Mouse (Mus musculus): Measurements from ENCODE around the gene Ppp1r12b.

Gene Ppp1r12b

DNA sequence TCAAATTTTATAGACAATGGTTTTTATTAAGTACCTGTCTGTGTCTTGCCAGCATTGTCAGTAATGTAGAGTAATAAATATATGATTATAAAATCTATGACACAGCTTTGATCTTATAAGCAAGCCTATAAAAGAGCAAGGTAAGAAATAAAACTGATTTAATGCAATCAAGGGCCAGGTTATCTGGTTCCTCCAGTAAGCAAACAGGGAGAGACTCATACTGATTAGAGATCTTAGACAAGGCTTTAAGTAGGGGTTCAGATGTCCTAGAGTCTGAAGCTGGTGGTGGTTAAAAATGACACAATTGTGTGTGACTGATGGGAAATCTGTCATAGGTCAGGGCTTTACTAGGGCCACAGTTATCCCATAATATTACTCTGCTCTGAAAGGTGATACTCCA lies 164.3 kb downstream of the Ppp1r12b start:
- no peak for DNase-seq (ENCODE audit: low spot score in 2 of 2)

DNA sequence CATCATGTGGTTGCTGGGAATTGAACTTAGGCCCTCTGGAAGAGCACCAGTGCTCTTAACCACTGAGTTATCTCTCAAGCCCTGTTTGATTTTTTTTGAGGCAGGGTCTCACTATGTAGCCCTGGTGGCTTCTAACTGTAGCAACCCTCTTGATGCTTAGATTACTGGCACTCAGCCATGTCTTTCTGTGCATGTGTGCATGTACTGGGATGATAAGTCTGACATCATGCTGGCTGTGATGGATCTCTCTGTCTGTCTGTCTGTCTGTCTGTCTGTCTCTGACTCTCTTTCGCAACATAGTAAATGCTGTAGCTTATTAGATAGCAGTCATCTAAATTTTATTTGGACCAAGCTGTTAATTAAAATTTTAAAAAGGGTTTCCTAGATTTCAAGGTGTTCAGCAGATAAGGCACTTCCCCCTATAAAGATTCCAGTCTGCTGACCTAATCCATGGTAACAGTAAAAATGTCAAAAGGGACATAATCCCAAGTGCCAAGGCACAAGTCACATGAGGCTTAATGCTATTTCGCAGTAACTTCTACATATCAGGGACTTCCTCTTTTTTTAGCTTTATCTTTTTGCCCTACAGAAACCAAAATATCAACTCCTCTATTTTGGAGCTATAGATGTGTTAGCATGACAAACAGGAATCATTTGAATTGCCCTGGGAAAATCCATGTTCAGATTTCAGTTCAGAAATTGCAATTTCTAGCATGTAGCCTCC lies 164.9 kb downstream of the Ppp1r12b start:
- peak in 1 of 2 experiments; percentile 22 for DNase-seq (ENCODE audit: low spot score in 2 of 2)

DNA sequence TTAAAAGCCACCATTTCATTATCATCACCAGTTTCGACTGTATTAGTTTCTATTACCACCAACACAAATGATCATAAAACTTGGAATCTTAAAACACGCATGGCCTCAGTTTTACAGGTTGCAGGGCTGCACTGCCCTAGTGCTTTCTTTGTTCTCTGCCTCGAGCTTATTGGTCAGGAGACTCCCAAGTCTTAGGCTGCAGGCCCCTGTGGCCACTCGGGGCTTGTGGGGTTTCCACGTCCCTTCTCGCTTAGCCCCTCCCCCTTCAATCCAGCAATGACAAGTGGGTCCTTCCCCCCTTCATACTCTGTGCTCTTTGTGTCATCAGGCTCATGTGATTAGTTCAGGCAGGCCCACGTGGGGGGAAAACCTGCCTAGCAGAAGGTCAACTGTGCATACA lies 167.6 kb downstream of the Ppp1r12b start:
- DNase-seq (ENCODE audit: low spot score in 2 of 2) = no peak

DNA sequence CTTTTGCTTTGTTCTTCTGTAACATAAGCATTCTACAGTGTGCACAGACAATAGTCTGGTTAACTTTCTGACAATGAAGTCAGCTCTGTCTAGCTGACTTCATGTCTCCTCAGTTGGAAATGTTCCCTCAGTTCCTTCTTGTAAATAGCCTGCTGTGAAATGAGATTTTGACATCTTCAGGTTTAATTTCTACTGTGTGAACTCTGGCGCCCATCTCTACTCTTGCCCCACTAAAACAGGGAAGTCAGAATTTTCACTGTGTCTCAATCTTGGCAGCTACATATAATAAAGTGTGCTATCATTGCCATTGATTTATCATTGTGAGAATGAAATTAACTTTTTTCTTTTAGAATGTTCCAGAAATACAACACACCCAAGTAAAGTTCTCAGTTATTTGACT lies 170.8 kb downstream of the Ppp1r12b start:
- DNase-seq (ENCODE audit: low spot score in 2 of 2) = no peak

DNA sequence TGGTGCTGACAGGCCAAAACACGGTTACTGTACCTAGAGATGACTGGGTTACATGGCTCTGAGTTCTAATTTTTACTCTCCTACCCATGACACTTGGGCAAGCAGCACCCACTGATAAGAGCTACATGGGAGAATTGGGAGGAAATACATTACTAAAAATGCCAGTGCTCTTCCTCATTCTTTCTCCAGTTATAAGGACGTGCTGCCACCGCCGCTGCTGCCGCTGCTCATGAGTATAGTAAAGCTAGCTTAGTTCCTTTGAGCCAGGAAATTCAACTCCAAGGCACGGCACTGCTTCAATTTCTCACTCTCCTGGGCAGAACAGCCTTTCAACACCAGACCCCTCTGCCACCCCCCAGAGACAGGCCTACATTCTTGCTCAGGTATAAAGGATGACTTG lies 171.3 kb downstream of the Ppp1r12b start:
- no peak for DNase-seq (ENCODE audit: low spot score in 2 of 2)

DNA sequence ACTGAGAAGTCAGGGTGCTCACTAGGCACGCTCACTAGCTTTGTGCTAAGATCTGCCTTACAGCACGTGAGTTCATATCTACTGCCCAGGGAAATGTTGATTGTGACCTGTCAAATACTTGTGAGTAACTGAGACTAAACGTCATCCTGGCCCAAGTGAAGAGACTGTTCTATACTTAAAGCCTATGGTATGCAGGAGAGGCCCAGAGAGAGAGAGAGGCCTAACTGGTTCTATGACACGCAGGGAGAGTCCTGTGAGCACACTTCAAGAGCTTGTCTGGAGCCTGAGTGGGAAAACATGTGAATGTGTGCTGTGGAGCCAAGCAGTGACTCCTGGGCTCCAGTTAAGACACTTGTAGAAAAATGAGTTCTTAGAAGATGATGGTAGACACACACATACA lies 171.8 kb downstream of the Ppp1r12b start:
- no peak for DNase-seq (ENCODE audit: low spot score in 2 of 2)

DNA sequence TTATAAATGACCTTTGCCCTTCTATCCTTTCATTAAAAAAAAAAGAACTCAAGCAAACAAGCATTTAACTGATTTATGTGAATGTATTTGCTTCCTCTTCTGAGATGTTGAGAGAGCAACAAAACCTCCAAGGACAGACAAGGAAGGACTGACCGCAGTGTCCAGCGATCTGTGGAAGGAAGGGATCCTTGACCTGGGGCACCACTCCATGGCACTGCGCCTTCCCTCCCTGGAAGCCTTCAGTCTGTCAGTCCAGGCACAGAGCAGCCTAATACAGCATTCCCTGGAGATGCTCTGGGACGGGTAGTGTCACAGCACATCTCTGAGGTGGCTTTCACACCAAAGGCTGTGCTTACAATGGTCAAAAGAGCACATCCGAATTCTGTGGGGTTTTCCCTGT lies 172.9 kb downstream of the Ppp1r12b start:
- no peak for DNase-seq (ENCODE audit: low spot score in 2 of 2)

DNA sequence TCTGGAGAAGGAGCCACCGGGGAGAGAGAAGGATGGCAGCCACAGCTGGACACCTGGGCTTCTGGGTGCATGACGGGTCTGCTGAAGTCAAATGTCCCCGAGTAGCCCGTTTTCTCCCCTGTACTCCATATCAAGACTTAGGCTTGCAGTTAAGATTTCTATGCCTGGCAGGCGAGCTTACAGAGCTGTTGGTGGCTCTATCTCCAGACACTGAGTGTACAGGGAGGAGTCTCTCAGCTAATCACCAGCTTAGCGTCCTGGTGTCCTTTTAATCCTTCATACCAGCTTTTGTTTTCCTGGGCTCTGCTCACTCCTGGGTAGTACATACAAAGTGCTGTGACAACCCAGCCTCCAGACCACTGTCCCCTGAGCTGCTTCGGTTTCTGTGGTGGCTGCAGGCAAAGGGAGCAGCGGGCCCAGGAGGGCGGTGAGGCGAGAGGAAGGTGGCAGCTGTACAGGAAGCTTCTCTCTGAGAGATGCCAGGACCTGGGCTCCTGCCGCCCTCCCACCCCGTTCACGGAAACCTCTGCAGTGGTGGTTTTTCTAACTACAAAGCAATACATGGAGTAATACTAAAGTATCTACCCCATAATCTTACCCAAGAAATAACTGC lies 177.7 kb downstream of the Ppp1r12b start:
- no peak for DNase-seq (ENCODE audit: low spot score in 2 of 2)

DNA sequence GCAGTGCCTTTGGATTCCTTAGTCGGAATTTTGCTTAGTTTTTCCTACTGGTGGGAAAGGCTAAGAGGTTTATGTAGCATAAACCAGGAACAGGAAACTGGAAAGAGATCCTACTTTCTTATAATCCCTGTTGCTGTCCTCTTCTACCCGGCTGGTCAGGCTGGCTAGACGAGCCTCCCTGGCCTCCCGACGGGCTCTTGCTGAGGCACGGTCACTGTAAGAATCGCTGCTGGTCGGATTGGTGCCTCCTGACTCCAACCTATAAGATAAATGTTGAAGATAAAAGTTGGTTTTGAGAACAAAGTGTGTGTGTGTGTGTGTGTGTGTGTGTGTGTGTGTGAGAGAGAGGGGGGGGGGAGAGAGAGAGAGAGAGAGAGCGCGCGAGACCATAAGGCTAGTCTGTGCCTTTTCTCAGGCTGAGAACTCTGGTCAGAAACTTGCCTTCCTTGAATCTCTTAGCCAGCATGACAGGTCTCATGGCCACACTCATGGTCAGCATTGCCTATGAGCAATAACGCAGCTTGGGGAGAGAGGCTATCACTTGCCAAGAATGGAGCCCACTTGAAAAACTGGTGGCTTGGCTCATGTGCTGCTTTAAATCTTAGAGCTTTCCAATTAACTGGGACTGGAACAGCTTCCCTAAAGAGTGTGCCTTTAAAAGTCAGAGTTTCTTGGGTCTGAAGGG lies 178.4 kb downstream of the Ppp1r12b start:
- DNase-seq (ENCODE audit: low spot score in 2 of 2) = no peak

DNA sequence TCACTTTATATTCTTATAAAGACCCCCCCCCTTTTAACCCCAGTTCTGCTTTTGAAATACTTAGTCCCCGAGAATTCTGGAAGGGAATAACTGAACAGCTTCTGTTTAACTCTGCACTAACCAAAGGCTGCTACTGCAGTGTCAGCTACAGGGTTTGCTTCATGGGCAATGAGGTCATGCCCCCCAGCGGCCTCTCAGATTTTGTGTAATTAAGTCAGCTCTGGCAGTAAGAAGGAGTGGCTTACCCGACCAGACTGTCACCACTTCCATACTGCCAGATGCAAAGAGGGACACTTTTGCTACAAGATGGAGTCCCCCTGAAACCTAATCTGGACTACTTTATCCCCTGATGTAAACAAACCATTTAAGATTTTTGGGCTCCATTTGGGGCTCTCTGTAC lies 180.1 kb downstream of the Ppp1r12b start:
- no peak for DNase-seq (ENCODE audit: low spot score in 2 of 2)

DNA sequence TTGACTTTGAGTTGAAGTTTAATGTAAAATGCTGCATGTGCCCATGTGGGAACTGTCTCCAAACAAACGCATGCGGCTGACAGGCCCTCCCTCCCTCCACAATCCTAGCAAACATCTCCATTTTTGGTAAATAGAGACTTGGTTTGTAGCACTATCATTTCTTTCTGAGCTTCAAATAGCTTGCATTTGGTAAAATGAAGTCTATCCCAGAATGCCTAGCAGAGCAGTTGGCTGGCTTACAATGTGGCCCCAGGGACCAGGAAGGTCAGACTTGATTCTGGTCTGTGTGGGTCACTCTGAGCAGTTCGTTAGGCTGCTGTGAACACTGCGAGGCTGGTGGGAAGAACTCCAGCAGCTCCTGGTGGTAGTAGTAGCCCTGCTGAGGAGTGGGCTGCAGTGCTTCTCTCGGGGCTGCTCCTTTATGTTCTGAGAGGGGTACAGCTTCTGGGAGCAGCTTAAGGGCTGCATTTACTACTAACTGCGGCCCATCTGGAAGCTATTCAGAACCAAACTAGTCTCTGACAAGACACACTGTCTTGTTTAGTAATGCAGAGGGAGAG lies 180.9 kb downstream of the Ppp1r12b start:
- no peak for DNase-seq (ENCODE audit: low spot score in 2 of 2)

DNA sequence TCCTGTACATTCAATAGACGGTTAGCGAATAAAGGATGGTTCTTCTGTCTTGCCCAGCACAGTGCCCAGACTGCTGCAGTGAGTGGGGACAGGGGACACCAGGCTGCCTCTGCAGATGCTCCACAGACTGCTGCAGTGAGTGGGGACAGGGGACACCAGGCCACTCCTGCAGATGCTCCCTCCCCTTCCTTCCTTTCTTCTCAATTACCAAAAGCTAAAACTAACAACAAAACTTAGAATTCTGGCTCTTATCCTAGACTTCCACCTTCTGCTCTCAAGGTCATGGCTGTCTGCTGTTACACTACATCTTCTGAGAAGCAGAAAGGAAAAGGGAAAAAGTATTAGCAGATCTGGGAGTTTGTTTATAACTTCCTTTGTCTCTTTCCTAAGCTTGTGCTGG lies 181.5 kb downstream of the Ppp1r12b start:
- DNase-seq (ENCODE audit: low spot score in 2 of 2) = no peak

DNA sequence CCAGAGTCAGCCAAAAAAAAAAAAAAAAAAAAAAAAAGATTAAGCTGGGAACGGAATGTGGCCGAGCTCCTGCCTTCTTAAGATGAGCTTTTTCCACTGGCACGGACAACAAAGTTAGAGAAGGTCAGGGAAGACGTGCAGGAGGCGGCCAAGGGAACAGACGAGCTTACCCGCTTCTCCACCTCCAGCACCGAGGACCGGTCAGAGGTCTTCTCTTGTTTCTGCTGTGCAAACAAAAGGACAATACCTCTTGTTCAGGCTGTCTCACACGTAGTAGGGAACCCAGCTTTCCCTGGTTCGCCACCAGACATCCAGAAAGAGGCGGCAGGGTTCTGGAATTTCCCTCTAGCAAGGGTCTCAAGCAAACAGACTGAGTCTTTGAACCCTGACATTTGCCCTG lies 182.5 kb downstream of the Ppp1r12b start:
- DNase-seq (ENCODE audit: low spot score in 2 of 2) = no peak

DNA sequence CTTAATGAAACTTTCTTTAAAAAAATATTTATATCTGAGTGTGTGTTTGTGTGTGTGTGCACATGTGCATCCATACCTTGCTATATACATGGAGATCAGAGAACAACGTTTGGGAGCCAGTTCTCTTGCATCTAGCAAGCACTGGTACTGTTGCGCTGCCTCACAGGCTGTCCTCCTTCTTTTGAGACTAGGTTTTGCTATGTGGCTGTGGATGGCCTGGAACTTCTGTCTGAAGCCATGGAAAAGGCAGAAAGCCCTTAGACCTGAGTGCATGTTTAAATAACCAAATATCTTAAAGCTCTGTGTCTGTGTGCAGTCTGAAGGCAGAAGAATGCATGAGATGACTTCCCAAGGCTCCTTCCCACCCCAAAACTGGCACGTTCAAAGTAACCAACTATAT lies 182.9 kb downstream of the Ppp1r12b start:
- no peak for DNase-seq (ENCODE audit: low spot score in 2 of 2)

DNA sequence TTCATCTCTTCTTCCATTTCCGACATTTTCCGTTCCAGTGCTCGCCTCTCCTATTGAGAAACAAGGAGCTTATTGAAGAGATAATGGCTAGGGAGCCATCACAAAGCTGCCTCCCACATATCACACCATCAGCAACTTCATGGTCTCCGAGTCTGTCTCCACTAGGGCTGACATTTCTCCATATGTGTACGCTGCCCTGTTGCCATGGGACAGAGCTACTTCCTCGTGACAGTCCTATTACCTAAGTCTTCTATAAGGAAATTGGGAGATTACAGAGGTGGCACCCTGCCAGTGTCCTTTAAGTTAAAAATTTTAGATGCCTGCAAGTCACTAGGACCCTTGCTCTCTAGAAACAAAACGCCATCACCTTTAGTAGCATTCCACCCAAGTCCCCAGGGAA lies 183.7 kb downstream of the Ppp1r12b start:
- no peak for DNase-seq (ENCODE audit: low spot score in 2 of 2)

DNA sequence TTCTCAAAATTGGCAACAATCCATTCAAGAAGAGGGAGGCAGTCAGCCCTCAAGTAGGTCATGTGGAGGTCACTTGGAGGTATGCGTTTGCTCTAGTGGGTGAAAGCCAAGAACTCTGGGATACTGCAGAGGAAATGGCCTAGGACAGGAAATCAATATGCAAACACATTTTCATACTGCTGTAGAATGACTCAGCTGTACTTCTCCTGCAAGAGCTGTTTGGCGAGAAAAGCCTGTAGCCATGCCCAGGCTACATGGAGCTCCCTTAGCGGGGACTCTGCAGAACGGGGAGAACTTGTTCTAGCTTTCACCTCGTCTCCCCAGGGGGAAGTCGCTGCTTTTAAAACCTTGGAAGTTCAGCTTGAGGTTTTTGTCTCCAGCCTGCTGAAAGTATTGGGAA lies 184.4 kb downstream of the Ppp1r12b start:
- no peak for DNase-seq (ENCODE audit: low spot score in 2 of 2)

DNA sequence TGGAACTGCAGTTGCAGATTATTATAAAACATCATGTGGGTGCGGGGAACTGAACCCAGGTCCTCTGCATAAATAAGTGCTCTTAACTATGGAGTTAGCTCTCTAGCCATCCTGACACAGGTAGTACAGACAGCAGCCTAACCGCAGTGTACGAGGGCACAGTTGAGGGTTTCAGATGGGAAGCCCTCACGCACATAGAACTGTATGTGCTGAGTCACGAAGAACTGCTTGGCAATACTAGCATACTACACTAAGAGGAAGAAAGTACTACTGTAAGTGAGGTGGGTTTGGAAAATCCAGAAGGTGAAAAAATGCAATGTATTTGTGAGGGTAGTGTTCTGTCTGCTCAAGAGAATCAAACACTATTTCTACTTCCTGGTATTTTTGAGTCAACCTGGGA lies 185.4 kb downstream of the Ppp1r12b start:
- DNase-seq (ENCODE audit: low spot score in 2 of 2) = no peak

DNA sequence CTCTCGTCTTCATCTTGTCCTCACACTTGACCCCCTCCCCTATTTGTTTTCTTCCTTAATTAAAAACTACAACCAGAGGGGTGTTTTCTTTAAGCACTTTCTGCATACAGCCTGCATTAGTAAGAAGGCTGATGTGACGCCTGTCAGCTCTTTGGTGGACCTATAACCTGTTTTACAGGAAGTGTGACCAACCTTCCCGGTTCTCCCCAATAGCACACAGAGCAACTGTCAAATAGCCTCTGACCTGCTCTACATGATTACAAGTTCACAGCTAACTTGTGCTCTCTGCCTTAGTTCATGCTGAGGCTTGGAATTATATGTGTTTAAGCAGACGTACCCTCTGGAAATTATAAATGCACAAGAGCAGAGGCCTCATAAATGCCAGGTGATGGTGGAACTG lies 189.3 kb downstream of the Ppp1r12b start:
- DNase-seq (ENCODE audit: low spot score in 2 of 2) = no peak

DNA sequence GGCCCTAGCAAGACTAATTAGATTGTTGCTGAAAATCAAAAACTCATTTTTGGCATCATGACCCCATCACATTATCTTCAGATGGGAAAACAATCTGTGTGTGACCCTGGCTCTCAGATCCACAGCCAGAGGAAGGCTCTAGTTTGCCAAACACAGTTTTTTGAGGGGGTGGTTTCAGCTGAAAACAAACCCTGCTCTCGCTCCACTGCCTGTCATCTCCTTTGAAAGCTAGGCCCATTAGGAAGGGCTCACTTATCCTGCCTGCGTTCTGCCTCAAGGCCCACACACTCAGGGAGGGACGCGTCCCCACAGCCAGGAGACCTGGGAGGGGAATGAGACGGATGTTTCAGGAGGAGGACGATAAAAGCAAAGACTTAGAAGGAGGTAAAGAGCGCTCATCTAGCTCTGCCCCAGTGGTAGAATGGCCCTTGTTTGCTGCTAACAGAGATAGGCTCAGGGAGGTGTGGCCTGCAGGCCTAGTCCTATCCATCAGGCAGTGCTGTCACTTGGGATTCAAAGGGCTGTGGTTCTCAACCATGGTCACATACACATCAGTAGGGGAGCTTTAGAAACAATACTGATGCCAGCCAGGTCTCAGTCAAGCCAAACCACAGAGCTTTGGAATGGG lies 190.8 kb downstream of the Ppp1r12b start:
- no peak for DNase-seq (ENCODE audit: low spot score in 2 of 2)

DNA sequence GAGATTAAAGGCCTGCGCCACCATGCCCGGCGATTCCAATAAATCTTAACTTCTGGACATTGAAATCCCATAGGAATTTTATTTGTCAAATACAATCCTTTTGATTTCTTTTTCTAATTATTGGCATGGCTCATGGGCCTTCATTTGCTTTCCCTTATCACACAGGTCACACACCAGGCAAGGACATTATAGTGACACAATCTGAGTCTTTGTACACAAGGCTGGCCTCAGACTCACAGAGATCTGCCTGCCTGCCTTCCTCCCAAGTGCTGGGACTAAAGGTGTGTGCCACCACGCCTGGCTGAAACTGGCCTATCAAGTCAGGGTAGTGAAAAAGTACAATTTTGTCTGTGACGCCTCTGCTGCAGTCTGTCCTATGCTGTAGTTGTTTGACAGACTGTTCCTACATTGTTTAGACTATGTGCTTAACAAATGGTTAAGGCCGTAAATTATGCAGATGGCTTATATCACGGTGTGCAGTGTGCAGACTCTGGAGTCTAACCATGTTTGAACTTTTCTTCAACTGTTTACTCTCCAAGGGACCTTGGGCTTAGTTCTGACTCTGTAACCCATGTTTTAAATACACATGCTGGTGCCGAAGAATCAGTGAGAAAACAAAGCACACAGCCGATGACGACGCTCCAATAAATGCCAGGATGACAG lies 191.8 kb downstream of the Ppp1r12b start:
- DNase-seq (ENCODE audit: low spot score in 2 of 2) = no peak

DNA sequence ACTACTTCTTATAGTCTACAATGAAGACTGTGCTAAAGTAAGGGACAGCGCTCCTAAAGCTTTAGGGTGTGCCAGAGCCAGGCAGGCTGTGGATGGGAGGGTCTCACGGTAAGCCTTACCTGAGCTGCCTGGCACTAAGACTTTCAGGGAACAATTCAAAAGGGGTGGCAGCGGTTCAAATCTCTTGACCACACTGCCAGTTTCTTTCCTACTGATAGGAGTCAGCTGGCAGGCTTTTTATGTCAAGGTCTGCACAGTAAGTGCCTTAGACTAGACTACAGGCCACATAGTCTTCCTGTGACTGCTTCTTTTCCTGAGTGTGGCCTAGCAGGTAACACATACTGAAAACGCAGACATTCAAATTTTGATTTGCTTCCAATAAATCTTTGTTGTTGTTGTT lies 192.5 kb downstream of the Ppp1r12b start:
- no peak for DNase-seq (ENCODE audit: low spot score in 2 of 2)

DNA sequence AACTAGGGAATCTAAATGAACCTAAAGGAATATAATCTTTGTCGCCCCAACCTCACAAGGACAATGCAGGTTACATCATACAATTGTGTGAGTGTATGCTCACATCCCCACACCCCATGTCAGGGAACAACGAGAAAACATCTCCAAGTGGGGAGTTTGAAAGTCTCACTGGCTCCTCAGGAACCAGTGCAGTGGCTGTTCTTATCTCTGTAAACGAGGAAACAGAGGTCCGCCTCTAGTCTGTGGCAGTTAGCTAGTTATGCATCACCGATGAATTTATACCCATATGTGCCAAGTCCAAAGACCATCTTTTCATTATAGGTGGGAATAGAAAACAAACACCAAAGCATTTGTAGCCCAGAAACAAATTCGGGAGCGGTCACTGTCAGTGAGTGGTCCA lies 194.2 kb downstream of the Ppp1r12b start:
- DNase-seq (ENCODE audit: low spot score in 2 of 2) = no peak
